Mouse (Mus musculus) colon, adult 2 months (tissue): ENCODE data around the gene Actr3. TPM values are rescaled to one million over a fixed set of nuclear protein-coding genes. Genes with fewer than 3 reads are reported as not detected.

Source experiments
- polyA plus RNA-seq: library from polyadenylated mRNA; depleted of rRNA; stranded (reverse); fragments of >200 nt; gene quantifications from 2 replicates; pipeline ENCODE4 v1.2.3, GENCODE M21; 2012; rRNA removed

Actr3 gene
- 57.0 and 58.9 TPM in 2 replicates for polyA plus RNA-seq

DNA sequence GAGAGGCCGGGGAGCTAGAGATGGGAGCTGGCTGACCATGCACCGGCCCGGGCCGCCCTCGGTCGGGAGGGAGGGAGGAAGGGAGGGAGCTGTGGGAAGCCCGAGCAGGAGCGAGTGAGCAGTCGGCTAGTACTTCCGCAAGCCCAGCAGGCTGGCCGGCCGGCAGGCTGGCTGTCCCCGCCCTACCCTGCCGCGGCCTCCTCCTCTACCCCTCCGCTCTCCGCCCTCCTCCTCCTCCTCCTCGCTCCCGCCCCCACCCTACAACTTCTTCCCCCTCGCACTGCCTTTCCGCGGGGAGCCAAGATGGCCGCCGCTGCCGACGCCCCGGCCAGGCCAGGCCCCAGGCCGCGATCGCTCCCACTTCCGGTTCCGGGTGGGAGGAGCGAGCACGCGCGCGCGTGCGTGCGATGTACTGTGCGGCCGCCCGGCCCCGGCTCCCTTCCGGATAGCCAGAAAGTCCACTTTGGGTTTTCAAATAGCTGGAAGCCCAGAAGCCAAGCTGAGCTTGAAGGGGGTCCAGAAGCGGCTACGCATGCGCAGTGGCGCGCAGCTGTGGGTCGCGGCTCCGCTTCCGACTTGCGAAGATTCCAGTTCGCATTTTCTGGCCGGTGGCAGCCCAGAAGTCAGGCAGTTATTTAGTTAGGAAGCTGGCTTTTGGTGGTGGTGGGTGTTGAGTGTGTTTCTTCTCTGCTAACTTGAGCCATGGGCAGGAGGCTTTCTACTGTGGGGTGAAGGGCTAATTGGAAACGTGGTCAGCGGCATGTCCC, at the start of gene Actr3:
Gene Actr3, minus strand, starts transcription at position 359 of the 767 bp plus-strand sequence.

Other genes with a start within 250 kb of the Actr3 start
- 35.4 and 53.0 TPM in 2 replicates for gene Slc35f5, start 124.9 kb upstream of the Actr3 start, polyA plus RNA-seq
- gene Gpr39, start 241.3 kb upstream of the Actr3 start, polyA plus RNA-seq, result 7.2 and 8.8 TPM in 2 replicates